Mouse (Mus musculus) E14TG2a.4 (cell line): ENCODE measurements around the gene Ccdc138.

Source experiments
- CTCF ChIP-seq: conservative IDR thresholded peaks from 2 replicates; pipeline ENCODE4 v1.5.1; 2014; ENCODE audit warnings: low read length
- NANOG ChIP-seq: IDR thresholded peaks from 2 replicates; pipeline ENCODE4 v1.6.1; 2014; ENCODE audit warnings: borderline replicate concordance, low read length, mixed read lengths
- POU5F1 ChIP-seq: IDR thresholded peaks from 2 replicates; pipeline ENCODE4 v1.6.1; 2014; ENCODE audit warnings: low read length, borderline replicate concordance

DNA sequence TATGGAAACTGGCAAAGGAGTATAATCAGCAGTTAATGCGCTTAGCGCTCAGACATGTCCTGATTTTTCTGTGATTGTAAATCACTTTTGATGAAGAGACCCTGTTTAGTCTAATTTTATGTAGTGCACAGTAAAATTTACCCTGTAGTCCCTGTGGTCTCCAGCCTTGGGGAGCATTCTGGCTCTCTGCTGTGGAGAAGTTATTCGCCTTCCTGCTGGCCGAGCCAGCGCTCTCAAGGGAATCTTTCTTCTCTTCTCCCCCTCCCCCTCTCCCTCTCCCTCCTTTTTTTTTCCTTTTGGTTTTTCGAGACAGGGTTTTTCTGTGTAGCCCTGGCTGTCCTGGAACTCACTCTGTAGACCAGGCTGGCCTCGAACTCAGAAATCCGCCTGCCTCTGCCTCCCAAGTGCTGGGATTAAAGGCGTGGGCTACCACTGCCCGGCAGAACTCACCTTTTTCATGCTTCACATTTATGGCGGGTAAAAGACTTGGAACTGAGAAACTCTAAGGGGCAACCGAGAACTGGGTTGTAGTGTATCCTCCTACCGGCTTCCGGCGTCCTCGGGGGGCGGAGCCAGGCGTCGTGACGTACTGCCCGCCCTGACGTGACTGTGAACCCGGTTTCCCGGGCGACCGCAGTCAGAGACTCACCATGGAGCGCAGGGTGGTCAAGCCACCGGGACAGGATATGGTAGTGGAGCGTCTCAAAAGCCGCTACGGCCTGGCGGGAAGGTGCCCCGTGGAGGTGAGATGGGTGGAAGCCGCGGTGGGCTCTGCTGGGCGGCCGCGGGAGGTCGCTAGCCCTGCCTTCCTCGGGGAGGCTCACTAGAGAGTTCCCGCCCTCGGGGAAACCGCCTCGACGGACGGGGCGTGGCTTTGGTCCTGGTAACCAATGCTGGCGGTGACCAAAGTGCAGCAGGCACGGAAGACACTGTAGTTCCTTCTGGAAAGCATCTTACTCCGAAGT, at the start of gene Ccdc138:
- no peak for TF ChIP-seq CTCF
- TF ChIP-seq NANOG = no peak
- no peak for TF ChIP-seq POU5F1
